Mouse (Mus musculus) heart, postnatal 4 days (tissue): ENCODE results near the gene Ccdc92b. TPM values are rescaled to one million over a fixed set of nuclear protein-coding genes. Genes with fewer than 3 reads are reported as not detected.

ENCODE experiments used
- DNase-seq: peaks from one replicate; pipeline ENCODE4 v3.0.0; 2021
- total RNA-seq, 2 experiments: library from RNA; stranded (reverse); gene quantifications; 2 replicates each; pipeline ENCODE4 v1.2.3; 2021

The Ccdc92b gene
- total RNA-seq, 2 experiments from 2014 or later, result 0.60 to 0.72 TPM

- no peak for DNase-seq
Observed at GRCm38 (mm10) chr11:74611437-74611836, 8.0 kb upstream of the Ccdc92b start.

GRCm38 (mm10) chr11:74613428-74613827 is 6.0 kb upstream of the Ccdc92b start:
- DNase-seq, result no peak

- DNase-seq, result no peak
Observed at GRCm38 (mm10) chr11:74615571-74615970, 3.8 kb upstream of the Ccdc92b start.

GRCm38 (mm10) chr11:74619956-74620300 is 523 bp downstream of the Ccdc92b start:
- no peak for DNase-seq

GRCm38 (mm10) chr11:74621974-74622669 is 2.7 kb downstream of the Ccdc92b start:
- no peak for DNase-seq

- peak; percentile 27 for DNase-seq
Observed at GRCm38 (mm10) chr11:74623693-74624092, 4.3 kb downstream of the Ccdc92b start.

GRCm38 (mm10) chr11:74625333-74625732 is 5.9 kb downstream of the Ccdc92b start:
- no peak for DNase-seq

- DNase-seq, result no peak
Observed at GRCm38 (mm10) chr11:74627481-74627880, 8.1 kb downstream of the Ccdc92b start.

GRCm38 (mm10) chr11:74631880-74632789 is 12.7 kb downstream of the Ccdc92b start:
- DNase-seq, result no peak

GRCm38 (mm10) chr11:74634490-74635275 is 15.3 kb downstream of the Ccdc92b start:
- peak; percentile 79 for DNase-seq

GRCm38 (mm10) chr11:74637486-74637885 is 18.1 kb downstream of the Ccdc92b start:
- no peak for DNase-seq

GRCm38 (mm10) chr11:74637971-74638790 is 18.8 kb downstream of the Ccdc92b start:
- peak; percentile 78 for DNase-seq

GRCm38 (mm10) chr11:74638791-74639411 is 19.5 kb downstream of the Ccdc92b start:
- no peak for DNase-seq

GRCm38 (mm10) chr11:74639628-74640027 is 20.2 kb downstream of the Ccdc92b start:
- no peak for DNase-seq

- DNase-seq, result no peak
Observed at GRCm38 (mm10) chr11:74647966-74648365, 28.6 kb downstream of the Ccdc92b start.

GRCm38 (mm10) chr11:74648676-74649075 is 29.3 kb downstream of the Ccdc92b start:
- DNase-seq, result no peak

- DNase-seq, result peak; percentile 98
Observed at GRCm38 (mm10) chr11:74649095-74649646, 29.8 kb downstream of the Ccdc92b start, which contains the start of gene Cluh. Cluh (plus strand) TSS chr11:74649495.

GRCm38 (mm10) chr11:74649647-74650551 is 30.5 kb downstream of the Ccdc92b start:
- DNase-seq, result peak; percentile 40

GRCm38 (mm10) chr11:74650576-74651100 is 31.2 kb downstream of the Ccdc92b start:
- no peak for DNase-seq

GRCm38 (mm10) chr11:74652791-74653191 is 33.4 kb downstream of the Ccdc92b start:
- DNase-seq, result peak; percentile 62
